In genomic region chr11:94730261-94730660, GRCm38 (mm10) we compare ENCODE assay signal across 9 mouse cellular contexts. TPM values are rescaled to one million over a fixed set of nuclear protein-coding genes. Genes with fewer than 3 reads are reported as not detected.
DNase-seq lines count a peak whose midpoint lies in the region; ATAC-seq and TF ChIP-seq lines count a peak whose summit lies in the region.
"Had no signal": no experiment of that assay in that cellular context is flagged by ENCODE, and none has a peak within 500 bp of the region (broad histone marks: within the 10 kb centered on the region; RNA-seq: fewer than 3 reads in every experiment).

No protein-coding gene starts in this region.

- TF ChIP-seq CTCF in G1E (IDR thresholded peaks at IDR 0.05; ENCODE audit: low read depth, low read length) = peak; percentile 69

- H3K9ac ChIP-seq in forebrain, embryonic 11.5 days (ENCODE audit: low read length) = no peak overlapping the region
- H3K9ac ChIP-seq in forebrain, embryonic 12.5 days = no peak overlapping the region
- H3K9ac ChIP-seq: limb, embryonic 15.5 days had no signal

- H3K36me3 ChIP-seq in forebrain, embryonic 11.5 days (ENCODE audit: control insufficient read depth, insufficient read depth, low read length) = no peaks in the 10 kb centered on the region
- H3K36me3 ChIP-seq in forebrain, embryonic 12.5 days (replicated peaks) = no peaks in the 10 kb centered on the region
- no peaks in the 10 kb centered on the region for H3K36me3 ChIP-seq in G1E (replicated peaks)
- H3K36me3 ChIP-seq: limb, embryonic 15.5 days had no signal

- H3K4me2 ChIP-seq in forebrain, embryonic 11.5 days (ENCODE audit: low read depth, low read length, severe bottlenecking) = no peak overlapping the region
- no peak overlapping the region for H3K4me2 ChIP-seq in forebrain, embryonic 12.5 days
- H3K4me2 ChIP-seq: limb, embryonic 15.5 days had no signal

- H3K27me3 ChIP-seq in forebrain, embryonic 11.5 days (ENCODE audit: control insufficient read depth, insufficient read depth, low read length) = no peaks in the 10 kb centered on the region
- H3K27me3 ChIP-seq in forebrain, embryonic 12.5 days = no peaks in the 10 kb centered on the region
- H3K27me3 ChIP-seq in G1E (ENCODE audit: insufficient read depth, low read length) = peaks cover 4% of the 10 kb centered on the region; the same call in 1 of the 2 replicates
- H3K27me3 ChIP-seq: limb, embryonic 15.5 days had no signal

- no peak overlapping the region for H3K4me3 ChIP-seq in forebrain, embryonic 11.5 days (ENCODE audit: low read depth, low read length)
- H3K4me3 ChIP-seq in forebrain, embryonic 12.5 days (replicated peaks) = no peak overlapping the region
- H3K4me3 ChIP-seq in G1E (ENCODE audit: low read depth, low read length) = no peak overlapping the region
- H3K4me3 ChIP-seq: limb, embryonic 15.5 days had no signal

- DNase-seq in forebrain, embryonic 11.5 days (ENCODE audit: low spot score) = peak; percentile 68
- peak; percentile 28 for DNase-seq in G1E (ENCODE audit: low spot score)
- DNase-seq in cerebellum, adult 11-12 months = peak; percentile 6
- peak; percentile 56 for DNase-seq in gastrocnemius, adult 18-20 months (ENCODE audit: low spot score)
- peak; percentile 69 for DNase-seq in layer of hippocampus, adult 9-10 months (ENCODE audit: low spot score)
- DNase-seq in spleen, postnatal 10 days (ENCODE audit: low spot score in 2 of 2) = peak; percentile 35 to 68

- no peaks in the 10 kb centered on the region for H3K4me1 ChIP-seq in forebrain, embryonic 11.5 days (replicated peaks; ENCODE audit: control insufficient read depth, insufficient read depth, low read length)
- no peaks in the 10 kb centered on the region for H3K4me1 ChIP-seq in forebrain, embryonic 12.5 days
- no peaks in the 10 kb centered on the region for H3K4me1 ChIP-seq in G1E (ENCODE audit: insufficient read depth, low read depth, low read length)
- H3K4me1 ChIP-seq: limb, embryonic 15.5 days had no signal

- H3K27ac ChIP-seq in forebrain, embryonic 11.5 days (ENCODE audit: low read depth, low read length) = no peak overlapping the region
- H3K27ac ChIP-seq in forebrain, embryonic 12.5 days = no peak overlapping the region
- H3K27ac ChIP-seq: limb, embryonic 15.5 days had no signal

- H3K9me3 ChIP-seq in forebrain, embryonic 11.5 days (ENCODE audit: control insufficient read depth, low read length) = no peaks in the 10 kb centered on the region
- no peaks in the 10 kb centered on the region for H3K9me3 ChIP-seq in forebrain, embryonic 12.5 days
- no peaks in the 10 kb centered on the region for H3K9me3 ChIP-seq in G1E (replicated peaks)
- H3K9me3 ChIP-seq: limb, embryonic 15.5 days had no signal

- ATAC-seq in forebrain, embryonic 11.5 days (replicated peaks; ENCODE audit: low FRiP score) = no peak
- no peak for ATAC-seq in forebrain, embryonic 12.5 days (ENCODE audit: low FRiP score)
- ATAC-seq in G1E (ENCODE audit: extremely low read depth, insufficient number of reproducible peaks, low FRiP score, poor library complexity, severe bottlenecking) = no peak
- ATAC-seq in megakaryocyte, adult 5-6 weeks (ENCODE audit: poor library complexity, severe bottlenecking) = peak; percentile 77

- WGBS in forebrain, embryonic 11.5 days = 34% methylated on average over 5 of the region's 5 CpGs
- WGBS in forebrain, embryonic 12.5 days = 41% methylated on average over 5 of the region's 5 CpGs

RNA-seq across cellular contexts. Expression of gene Cdc34b, which starts 11.3 kb away (rescaled TPM):
- 0.23 TPM in 1 of 2 replicates, not detected in the other for polyA plus RNA-seq in forebrain, embryonic 11.5 days (2014; fragmentation: Nextera tagmentation; extraction: Ambion mirVana)
- polyA plus RNA-seq in forebrain, embryonic 12.5 days (2016; fragmentation: Nextera tagmentation; extraction: Ambion mirVana) = 0.27 TPM in 1 of 2 replicates, not detected in the other
- total RNA-seq in G1E (2014; fragmentation: Nextera tagmentation) (not detected in 2 replicates), G1E (2017) (0.27 TPM in 1 of 2 replicates, not detected in the other)
- 0.13 TPM in 1 of 2 replicates, not detected in the other for polyA plus RNA-seq in G1E (2012)
- total RNA-seq in gastrocnemius, adult 18-20 months (2021) = 1 to 10 TPM; 1.1 to 1.3 TPM
- total RNA-seq in megakaryocyte, adult 5-6 weeks (2015) = not detected in 2 replicates
- not detected in 2 replicates for total RNA-seq in megakaryocyte, adult 5-6 weeks (2017)
- polyA plus RNA-seq: limb, embryonic 15.5 days had no signal

RNA-seq across cellular contexts. Expression of gene Gm11541, which starts 26.0 kb away (rescaled TPM):
- polyA plus RNA-seq in forebrain, embryonic 11.5 days (2014; fragmentation: Nextera tagmentation; extraction: Ambion mirVana) = not detected in 2 replicates
- not detected in 2 replicates for polyA plus RNA-seq in forebrain, embryonic 12.5 days (2016; fragmentation: Nextera tagmentation; extraction: Ambion mirVana)
- total RNA-seq in G1E (2014; fragmentation: Nextera tagmentation) (not detected in 2 replicates), G1E (2017) (0.06 and 0.33 TPM in 2 replicates)
- polyA plus RNA-seq in G1E (2012) = not detected in 2 replicates
- total RNA-seq in gastrocnemius, adult 18-20 months (2021) = not detected
- total RNA-seq in megakaryocyte, adult 5-6 weeks (2015) = not detected in 2 replicates
- total RNA-seq in megakaryocyte, adult 5-6 weeks (2017) = not detected in 2 replicates

RNA-seq across cellular contexts. Expression of gene Tmem92, which starts 52.2 kb away (rescaled TPM):
- not detected in 2 replicates for polyA plus RNA-seq in forebrain, embryonic 11.5 days (2014; fragmentation: Nextera tagmentation; extraction: Ambion mirVana)
- polyA plus RNA-seq in forebrain, embryonic 12.5 days (2016; fragmentation: Nextera tagmentation; extraction: Ambion mirVana) = not detected in 2 replicates
- total RNA-seq in G1E (2014; fragmentation: Nextera tagmentation) (not detected in 2 replicates), G1E (2017) (0.16 TPM in 1 of 2 replicates, not detected in the other)
- not detected in 2 replicates for polyA plus RNA-seq in G1E (2012)
- total RNA-seq in gastrocnemius, adult 18-20 months (2021) = not detected
- not detected in 2 replicates for total RNA-seq in megakaryocyte, adult 5-6 weeks (2015)
- not detected in 2 replicates for total RNA-seq in megakaryocyte, adult 5-6 weeks (2017)
- polyA plus RNA-seq: limb, embryonic 15.5 days had no signal

RNA-seq across cellular contexts. Expression of gene Xylt2, which starts 52.9 kb away (rescaled TPM):
- 18.0 and 19.8 TPM in 2 replicates for polyA plus RNA-seq in forebrain, embryonic 11.5 days (2014; fragmentation: Nextera tagmentation; extraction: Ambion mirVana)
- polyA plus RNA-seq in forebrain, embryonic 12.5 days (2016; fragmentation: Nextera tagmentation; extraction: Ambion mirVana) = 13.6 and 17.4 TPM in 2 replicates
- total RNA-seq in G1E (2014; fragmentation: Nextera tagmentation) (4.5 and 9.9 TPM in 2 replicates), G1E (2017) (6.6 and 7.0 TPM in 2 replicates)
- 14.7 and 16.4 TPM in 2 replicates for polyA plus RNA-seq in G1E (2012)
- 1 to 10 TPM; 2.9 TPM for total RNA-seq in gastrocnemius, adult 18-20 months (2021)
- total RNA-seq in megakaryocyte, adult 5-6 weeks (2015) = 2.3 and 2.9 TPM in 2 replicates
- 4.3 and 8.1 TPM in 2 replicates for total RNA-seq in megakaryocyte, adult 5-6 weeks (2017)

Comparison
In these comparisons a context has a peak if more than half of its experiments do, and no peak if none do; other contexts are left out.
1. DNase-seq: peak in every context shown above with its lines; median percentile 69 in layer of hippocampus, adult 9-10 months; 68 in forebrain, embryonic 11.5 days; 56 in gastrocnemius, adult 18-20 months; 52 in spleen, postnatal 10 days; 28 in G1E; 6 in cerebellum, adult 11-12 months.